Mouse (Mus musculus) layer of hippocampus, postnatal 10 days (tissue): ENCODE measurements around the gene Nfatc3. TPM values are rescaled to one million over a fixed set of nuclear protein-coding genes. Genes with fewer than 3 reads are reported as not detected.
A peak's percentile ranks its signal among the peaks of the same experiment; 100 is the strongest.

Experiments
- DNase-seq, 2 experiments: peaks; one replicate each; pipeline ENCODE4 v3.0.0; 2021; ENCODE audit warnings: low spot score in 2 of 2
- total RNA-seq, 2 experiments: library from RNA; stranded (reverse); gene quantifications; 2 replicates each; pipeline ENCODE4 v1.2.3; 2021

Nfatc3 gene
- total RNA-seq, 2 experiments from 2014 or later, result 9.9 TPM

DNA sequence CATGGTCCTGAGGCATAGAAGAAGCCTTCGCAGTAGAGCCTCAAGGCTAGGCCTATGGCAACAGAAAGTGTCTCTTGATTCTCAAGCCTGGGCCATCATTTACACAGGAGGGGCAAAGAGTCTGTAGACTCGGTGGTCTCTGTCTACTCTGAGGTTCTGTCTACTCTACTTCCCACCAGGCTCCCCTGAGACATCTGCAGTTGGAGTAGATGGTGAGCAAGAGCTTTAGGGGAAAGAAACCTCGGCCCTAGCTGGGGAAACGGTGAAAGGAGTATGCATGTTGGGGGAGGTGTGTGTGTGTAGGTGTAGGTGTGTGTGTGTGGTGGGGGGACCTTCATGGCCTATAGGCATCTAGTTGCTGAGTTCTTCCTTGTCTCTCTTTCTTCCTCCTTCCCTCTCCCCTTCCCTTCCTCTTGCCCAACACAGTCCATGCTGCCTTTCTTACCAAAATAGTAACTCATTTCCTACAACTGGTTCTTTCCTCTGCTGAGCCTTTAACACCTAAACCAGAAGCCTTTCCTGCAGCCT, 2.1 kb upstream of the Nfatc3 start:
- DNase-seq, result no peak

DNA sequence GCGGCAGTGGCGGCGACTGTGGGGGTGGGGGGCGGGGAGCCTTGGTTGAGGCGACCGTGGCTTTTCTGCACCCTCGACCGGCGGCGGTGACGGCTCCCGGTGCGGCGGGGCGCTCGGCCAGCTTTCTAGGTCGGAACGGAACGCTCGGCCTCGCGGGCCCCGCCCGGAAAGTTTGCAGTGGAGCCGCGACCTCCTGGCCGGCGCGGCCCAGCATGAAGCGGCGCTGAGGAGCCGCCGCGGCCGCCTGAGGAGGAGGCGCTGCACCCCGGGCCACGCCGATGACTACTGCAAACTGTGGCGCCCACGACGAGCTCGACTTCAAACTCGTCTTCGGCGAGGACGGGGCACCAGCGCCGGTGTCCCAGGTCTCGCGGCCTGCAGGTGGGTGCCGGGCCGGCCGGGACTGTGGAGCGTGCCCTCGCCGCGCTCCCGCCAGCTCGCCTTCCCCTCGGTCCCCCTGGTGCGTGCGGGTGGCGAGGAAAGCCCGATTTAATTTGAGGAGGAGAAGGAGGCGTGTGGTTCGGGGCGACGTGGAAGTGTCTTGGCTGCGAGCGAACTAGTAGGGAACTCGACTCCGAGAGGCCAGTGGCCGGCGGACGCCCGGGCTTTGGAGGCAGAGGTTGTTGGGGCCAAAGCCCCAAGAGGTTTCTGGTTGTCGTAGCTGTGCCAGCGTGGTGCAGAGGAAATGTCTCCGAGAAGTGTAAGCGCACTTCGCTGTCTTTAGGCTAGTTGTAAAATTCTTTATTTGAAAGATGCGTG, 1.2 kb downstream of the Nfatc3 start:
- DNase-seq, result peak in 1 of 2 experiments; percentile 54

DNA sequence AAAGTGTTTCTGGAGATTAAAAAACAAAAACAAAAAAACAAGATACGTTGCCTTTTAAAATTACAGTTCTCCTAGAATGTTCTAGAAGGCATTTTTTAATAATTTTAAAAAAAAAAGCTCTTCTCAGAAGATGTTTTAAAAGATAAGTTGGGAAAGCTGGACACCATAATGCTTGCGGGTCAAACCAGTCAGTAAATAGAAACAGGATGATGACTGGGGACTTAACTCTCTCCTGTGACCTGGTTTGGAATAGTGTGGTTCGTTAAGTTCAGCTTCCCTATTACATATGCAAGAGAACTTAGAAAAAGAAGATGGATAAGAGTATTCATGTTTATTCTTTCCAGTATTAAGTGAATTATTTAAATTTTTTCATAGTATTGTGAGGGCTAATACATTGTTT, 1.9 kb downstream of the Nfatc3 start:
- DNase-seq, result no peak

DNA sequence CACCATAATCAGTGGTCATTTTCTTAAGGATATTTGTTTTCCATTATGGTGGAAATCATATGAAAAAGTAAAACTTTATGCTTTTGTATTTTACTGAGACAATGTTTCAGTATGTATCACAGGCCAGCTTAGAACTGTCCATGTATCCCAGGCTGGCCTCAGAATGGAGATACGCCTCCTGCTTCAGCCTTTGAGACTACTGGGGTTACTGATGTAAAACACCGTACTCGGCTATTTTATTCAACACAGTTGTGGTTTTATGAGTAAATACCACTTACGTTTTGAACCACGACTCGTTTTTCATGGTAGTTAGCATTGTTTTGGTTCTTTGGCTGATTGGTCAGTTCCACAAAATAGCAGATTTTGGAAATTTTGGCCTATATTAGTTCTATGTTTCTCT, 3.0 kb downstream of the Nfatc3 start:
- no peak for DNase-seq

DNA sequence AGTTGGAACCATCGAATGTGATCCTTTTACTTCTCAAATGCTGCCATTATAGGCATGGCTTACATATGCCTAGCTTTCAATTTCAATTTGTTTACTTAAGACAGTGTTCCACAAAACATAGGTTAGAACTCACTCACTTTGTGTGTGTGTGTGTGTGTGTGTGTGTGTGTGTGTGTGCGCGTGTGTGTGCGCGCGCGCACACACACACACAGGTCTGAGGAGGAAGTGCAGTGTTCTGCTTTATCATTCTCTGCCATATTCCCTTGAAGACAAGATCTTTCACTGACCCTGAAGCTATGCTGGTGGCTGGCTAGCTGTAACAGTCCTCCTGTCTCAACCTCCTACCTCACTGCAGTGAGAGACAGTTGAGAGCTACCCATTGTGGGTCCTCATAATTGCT, 4.4 kb downstream of the Nfatc3 start:
- no peak for DNase-seq

DNA sequence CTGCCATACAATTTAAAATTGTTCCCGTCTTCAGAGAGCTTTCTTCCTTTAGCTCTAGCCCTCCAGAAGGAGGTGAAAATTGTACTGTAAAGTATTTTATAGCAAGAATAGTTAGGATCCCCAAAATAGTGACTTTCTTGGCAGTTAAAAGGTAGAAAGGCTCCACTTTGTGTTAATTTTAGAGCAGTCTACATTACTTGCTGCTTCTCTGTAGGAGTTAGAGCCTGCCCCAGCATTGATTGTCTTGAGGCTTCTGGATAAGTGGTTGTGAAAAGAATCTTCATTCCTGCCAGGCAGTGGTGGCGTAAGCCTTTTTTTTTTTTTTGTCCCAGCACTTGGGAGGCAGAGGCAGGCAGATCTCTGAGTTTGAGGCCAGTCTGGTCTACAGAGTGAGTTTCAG, 8.1 kb downstream of the Nfatc3 start:
- no peak for DNase-seq

DNA sequence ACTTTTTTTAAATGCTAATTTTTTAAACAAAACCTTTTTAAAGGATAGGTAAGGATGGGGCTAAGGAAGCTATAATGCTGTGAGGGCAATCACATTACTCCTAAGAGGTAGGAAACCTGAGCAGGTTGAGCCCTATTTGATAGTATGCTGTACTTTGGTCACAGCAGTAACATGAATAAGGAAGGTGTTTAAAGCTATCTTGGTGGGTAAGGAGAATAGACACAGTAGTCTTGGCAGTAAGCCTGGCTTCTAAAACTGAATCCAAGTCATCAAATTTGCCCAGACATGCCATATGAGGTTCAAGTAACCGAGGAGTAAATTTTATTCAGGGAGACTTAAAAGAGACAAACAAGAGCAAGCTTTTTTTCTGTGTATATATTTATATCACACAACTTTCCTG, 10.9 kb downstream of the Nfatc3 start:
- DNase-seq, result no peak

DNA sequence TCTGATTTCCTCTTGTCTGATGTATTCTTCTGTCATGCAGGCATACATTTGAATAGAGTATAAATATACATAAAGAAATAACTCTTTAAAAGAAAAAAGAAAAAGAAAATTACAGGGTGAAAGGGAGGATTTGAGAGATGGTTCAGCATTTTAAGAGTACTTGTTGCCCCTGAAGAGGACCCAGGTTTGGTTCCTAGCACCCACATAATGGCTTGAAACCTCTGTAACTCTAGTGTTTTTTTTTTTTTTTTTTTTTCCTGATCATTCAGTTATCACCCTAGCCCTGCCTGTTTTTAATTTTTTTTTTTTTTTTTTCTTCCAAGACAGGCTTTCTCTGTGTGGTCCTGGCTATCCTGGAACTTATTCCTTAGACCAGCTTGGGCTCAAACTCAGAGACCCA, 13.5 kb downstream of the Nfatc3 start:
- DNase-seq, result no peak

DNA sequence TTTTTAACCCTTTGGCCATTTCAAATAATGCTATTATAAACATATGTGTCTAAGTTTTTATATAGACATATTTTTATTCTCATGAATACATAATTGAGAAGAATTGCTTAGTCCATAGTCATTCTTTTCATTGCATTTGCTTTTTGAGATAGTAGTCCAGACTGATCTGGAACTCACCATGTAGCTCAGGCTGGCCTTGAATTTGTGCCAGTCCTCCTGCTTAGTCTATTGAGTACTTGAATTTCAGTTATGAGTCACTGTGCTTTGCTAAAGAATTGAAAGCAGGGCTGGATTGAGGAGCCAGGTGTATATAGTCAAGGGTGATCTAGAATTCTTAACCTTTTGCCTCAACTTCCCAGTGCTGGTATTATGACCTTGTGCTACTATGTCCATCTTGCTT, 15.6 kb downstream of the Nfatc3 start:
- DNase-seq, result no peak

DNA sequence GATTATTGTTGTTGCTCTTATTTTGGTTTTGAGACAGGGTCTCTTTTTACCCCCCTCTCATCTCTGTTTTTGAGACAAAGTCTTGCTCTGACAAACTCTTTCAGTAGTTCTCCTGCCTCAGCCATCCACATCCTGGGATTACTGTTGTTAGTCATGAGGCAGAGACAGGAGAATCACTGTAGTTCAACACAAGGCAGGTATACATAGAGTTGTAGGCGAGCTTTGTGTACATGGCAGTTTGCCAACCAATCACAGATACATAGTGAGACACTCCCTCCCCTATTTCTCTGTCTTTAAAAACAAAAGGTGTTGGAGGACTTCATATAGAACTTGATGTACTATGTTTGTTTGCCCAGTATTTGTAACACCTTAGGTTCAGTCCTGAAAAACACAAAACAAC, 16.0 kb downstream of the Nfatc3 start:
- no peak for DNase-seq

DNA sequence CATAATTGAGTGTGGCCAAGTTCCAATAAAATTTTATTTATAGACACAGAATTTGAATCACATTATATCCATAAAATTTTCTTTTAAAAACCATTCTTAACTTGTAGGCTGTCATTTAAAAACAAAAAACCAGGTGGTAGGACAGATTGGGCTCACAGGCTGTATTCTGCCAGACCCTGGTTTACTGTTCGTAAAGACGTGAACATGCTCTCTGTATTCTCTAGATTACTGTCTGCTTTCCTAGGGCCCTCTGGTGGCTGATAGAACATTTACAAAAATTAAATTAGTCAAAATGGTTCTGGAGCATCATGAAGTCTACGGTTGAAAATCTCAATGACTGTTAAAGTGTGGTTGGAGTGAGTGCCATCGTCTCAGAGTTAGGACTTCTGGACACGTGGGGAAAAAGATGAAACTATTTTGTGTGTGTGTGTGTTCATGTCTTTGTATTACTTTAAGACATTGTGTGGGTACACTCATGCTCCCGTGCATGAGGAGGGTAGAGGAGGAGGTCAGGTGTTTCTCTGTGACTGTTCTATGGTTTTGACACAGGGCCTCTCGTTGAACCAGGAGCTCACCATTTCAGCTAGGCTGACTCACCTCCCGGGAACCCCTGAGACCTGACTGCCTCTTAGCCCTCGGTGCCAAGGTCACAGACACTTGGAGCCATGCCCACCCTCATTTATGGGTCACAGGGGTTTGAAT, 16.7 kb downstream of the Nfatc3 start:
- peak; percentile 19 to 39 for DNase-seq

DNA sequence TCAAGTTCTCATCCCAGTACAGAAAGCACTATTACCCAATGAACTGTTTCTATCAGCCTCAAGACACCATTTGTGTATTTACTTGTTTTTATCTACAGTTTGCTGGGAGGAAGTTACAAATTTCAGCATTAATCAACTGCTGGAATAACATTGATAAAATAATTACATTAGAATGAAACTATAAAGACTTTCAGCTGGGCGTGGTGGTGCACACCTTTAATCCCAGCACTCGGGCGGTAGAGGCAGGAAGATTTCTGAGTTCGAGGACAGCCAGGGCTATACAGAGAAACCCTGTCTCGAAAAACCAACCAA, 17.2 kb downstream of the Nfatc3 start:
- DNase-seq, result no peak

DNA sequence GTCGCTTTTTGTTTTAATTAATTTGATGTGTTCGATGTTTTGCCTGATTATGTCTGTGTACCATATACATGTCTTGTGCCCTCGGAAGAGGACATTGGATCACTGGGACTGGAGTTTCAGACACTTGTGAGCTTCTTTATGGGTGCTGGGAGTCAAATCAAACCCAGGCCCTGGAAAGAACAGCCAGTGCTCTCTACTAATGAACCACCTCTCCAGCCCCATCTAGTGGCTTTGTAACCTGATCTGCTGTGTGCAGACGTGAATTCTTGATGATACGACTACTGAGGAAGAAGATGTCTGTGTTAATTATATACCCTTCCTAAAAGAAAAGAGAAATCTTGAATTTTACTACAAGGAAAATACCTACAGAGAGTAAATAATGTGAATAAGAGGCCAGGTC, 18.0 kb downstream of the Nfatc3 start:
- peak in 1 of 2 experiments; percentile 18 for DNase-seq

DNA sequence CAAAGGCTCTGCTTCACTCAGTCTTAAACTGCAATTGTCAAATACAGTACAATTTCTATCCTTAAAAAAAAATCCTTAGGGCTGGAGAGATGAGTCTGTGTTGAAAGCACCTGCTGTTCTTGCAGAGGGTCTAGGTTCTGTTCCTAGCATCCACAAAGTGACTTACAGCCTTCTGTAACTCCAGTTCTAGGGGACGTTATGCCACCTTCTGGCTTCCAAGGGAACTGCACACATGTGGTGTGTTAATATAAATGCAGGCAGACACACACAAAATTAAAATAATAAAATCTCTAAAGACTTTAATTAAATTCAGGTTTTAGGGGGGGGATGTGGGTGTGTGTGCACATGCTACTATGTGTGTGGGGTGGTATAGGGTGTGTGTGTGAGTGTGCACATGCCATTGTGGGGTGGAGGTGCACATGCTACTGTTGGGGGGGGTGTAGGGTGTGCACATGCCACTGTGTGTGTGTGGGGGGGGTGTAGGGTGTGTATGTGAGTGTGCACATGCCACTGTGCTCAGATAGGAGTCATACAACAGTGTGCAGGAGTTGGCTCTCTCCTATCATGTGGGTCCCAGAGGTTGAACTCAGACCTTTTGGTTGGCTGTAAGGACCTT, 18.9 kb downstream of the Nfatc3 start:
- no peak for DNase-seq

DNA sequence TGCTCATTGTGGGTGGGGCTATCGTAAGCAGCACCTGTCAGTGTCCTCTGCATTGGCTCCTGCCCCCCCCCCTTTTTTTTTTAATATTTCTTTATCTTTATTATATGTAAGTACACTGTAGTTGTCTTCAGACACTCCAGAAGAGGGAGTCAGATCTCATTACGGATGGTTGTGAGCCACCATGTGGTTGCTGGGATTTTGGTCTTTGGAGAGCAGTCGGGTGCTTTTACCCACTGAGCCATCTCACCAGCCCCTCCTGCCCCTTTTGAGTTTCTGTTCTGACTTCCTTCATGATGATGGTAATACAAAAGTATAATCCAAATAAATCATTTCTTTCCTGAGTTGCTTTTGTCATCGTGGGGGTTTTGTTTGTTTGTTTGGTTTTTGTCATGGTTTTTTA, 43.7 kb downstream of the Nfatc3 start:
- DNase-seq, result no peak

DNA sequence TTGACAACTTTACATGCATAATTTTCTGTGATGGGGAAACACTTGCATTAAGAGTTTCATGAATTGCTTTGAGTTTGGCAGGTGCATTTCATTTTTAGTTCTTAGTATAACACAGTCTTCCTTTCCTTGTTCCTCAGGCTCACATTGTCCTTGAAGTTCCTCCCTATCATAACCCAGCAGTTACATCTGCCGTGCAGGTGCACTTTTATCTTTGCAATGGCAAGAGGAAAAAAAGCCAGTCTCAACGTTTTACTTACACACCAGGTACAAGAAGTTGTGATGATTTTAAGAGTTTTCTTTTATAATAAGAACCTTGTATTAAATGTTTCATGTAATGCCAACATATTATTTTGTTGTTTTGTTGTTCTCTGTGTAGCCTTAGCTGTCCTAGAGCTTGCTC, 45.2 kb downstream of the Nfatc3 start:
- no peak for DNase-seq

DNA sequence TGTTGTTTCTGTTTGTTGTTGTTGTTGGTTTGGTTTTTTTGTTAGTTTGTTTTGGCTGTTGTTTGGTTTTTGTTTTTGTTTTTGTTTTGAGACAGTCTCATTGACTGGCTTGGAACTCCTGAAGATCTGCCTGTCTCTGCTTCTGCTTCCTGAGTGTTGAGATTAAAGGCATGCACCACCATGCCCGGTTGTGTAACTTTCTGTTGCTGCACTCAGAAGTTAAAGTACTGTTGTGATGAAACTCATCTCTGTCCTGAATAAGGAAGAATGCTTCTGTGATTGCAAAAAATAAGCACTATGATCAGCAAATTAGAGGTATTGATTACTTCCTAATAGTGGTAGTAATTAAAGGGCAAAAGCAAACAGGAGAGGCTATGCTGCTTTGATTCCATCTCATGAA, 47.6 kb downstream of the Nfatc3 start:
- DNase-seq, result no peak

DNA sequence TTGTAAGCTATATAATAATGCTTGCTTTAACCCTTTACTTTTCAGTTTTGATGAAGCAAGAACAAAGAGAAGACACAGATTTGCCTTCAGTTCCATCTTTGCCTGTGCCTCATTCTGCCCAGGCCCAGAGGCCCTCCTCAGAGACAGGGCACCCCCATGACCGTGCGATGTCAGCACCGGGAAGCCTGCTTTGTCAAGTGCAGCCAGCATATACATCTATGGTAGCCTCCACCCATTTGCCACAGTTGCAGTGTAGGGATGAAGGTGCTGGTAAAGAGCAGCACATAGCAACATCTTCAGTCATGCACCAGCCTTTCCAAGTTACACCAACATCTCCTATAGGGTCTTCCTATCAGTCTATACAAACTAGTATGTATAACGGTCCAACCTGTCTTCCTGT, 49.4 kb downstream of the Nfatc3 start:
- DNase-seq, result no peak

DNA sequence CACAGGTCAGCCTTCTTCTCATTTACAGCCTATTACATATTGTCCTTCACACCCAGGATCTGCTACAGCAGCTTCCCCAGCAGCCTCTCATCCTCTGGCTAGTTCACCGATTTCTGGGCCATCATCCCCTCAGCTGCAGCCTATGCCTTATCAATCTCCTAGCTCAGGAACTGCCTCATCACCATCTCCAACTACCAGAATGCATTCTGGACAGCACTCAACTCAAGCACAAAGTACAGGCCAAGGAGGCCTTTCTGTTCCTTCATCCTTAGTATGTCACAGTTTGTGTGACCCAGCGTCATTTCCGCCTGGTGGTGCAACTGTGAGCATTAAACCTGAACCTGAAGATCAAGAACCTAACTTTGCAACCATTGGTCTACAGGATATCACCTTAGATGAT, 50.1 kb downstream of the Nfatc3 start:
- DNase-seq, result peak in 1 of 2 experiments; percentile 27

DNA sequence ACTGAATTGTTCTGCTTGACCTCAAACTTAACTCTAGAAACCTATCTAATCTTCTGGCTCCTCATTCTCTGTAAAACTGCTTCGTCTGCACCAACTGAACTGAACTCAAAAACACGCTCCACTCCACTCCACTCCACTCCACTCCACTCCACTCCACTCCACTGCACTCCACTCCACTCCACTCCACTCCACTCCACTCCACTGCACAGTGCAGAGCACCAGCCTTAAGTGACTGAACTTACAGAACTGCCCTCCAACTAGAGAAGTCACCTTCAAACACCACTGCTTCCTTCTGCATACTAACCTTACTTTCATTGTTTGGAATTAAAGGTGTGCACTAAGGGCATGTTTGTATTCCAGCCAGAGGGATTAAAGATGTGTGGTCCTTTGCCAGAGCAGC, 53.4 kb downstream of the Nfatc3 start:
- DNase-seq, result no peak

DNA sequence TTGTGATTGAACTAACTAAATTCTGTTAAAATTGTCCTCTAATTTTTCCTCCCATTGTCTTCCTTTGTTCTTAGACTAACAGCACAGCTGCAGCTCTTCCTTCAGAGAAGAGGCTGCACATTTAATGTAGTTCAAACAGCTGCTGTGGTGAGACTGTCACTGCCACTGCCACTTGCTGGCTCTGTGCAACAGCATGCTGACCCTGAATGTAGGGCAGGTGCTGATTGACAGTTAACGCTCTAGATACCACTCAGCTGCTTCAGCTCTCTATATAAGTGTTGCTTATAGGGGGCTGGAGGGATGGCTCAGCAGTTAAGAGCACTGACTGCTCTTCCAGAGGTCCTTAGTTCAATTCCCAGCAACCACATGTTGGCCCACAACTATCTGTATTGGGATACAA, 53.9 kb downstream of the Nfatc3 start:
- DNase-seq, result no peak

DNA sequence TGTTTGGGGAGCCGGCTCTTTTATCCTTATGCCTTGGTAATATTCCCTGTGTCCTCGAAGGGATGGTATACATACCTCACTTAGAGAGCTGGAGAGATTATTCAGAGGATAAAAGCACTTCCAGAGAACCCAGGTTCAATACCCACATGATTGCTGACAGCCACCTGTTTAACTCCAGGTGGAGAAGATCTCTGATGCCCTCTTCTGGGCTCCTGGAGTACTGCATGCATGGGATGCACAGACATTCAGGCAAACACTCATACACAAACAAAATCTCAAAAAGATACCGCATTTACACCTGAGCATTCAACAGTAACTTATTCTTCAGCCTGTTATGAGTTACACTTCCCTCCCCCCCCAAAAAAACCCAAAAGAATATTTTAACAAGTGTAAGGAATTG, 57.3 kb downstream of the Nfatc3 start:
- no peak for DNase-seq

DNA sequence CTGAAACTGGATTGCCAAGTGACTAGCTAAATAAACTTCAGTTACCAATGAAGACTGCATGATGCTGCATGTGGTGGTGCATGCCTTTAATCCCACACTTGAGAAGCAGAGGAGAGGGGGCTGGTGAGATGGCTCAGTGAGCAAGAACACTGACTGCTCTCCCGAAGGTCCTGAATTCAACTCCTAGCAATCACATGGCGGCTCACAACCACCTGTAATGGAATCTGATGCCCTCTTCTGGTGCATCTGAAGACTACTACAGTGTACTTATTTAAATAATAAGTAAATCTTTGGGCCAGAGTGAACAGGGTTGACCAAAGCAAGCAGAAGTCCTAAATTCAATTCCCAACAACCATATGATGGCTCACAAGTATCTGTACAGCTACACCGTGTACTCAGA, 64.8 kb downstream of the Nfatc3 start:
- no peak for DNase-seq
